Mouse (Mus musculus): ENCODE results near the gene Zbtb14. TPM values are rescaled to one million over a fixed set of nuclear protein-coding genes. Genes with fewer than 3 reads are reported as not detected.

Gene Zbtb14
- polyA plus RNA-seq, 1 experiment from 2014 or later: 9.8 TPM

- peaks cover 24% of the 10 kb centered on the region for H3K4me1 ChIP-seq (replicated peaks)
- no peak overlapping the region for H3K4me3 ChIP-seq (replicated peaks)
- H3K9ac ChIP-seq: no peak overlapping the region
- DNase-seq: no peak
- H3K27me3 ChIP-seq: no peaks in the 10 kb centered on the region
- no peaks in the 10 kb centered on the region for H3K36me3 ChIP-seq
- H3K4me2 ChIP-seq: no peak overlapping the region
- H3K27ac ChIP-seq: no peak overlapping the region
- peak; percentile 39; the same call in 1 of the 2 replicates for ATAC-seq (ENCODE audit: low read depth)
- WGBS (ENCODE audit: insufficient replicate concordance): 58% methylated on average over 2 of the region's 2 CpGs
- H3K9me3 ChIP-seq (replicated peaks): no peaks in the 10 kb centered on the region
These were observed 18.3 kb downstream of the Zbtb14 start for GRCm38 (mm10) chr17:69401146-69401545.

- Histone ChIP-seq H3K27ac (peak overlapping the region; percentile 91), H3K4me3 (replicated peaks) (peak overlapping the region; percentile 96), H3K4me2 (peak overlapping the region; percentile 82), H3K9ac (peak overlapping the region; percentile 89), H3K9me3 (replicated peaks) (no peaks in the 10 kb centered on the region), H3K27me3 (no peaks in the 10 kb centered on the region), H3K4me1 (replicated peaks) (peaks cover 24% of the 10 kb centered on the region), H3K36me3 (no peaks in the 10 kb centered on the region)
- DNase-seq (no peak), ATAC-seq (ENCODE audit: low read depth) (no peak)
These were observed 33.3 kb downstream of the Zbtb14 start for GRCm38 (mm10) chr17:69416163-69416562.

GRCm38 (mm10) chr17:69416920-69417661 is 34.2 kb downstream of the Zbtb14 start:
- Histone ChIP-seq H3K4me3 (replicated peaks) (peak overlapping the region; percentile 96), H3K27me3 (no peaks in the 10 kb centered on the region), H3K9me3 (replicated peaks) (no peaks in the 10 kb centered on the region), H3K36me3 (no peaks in the 10 kb centered on the region), H3K4me2 (peak overlapping the region; percentile 82), H3K9ac (peak overlapping the region; percentile 89), H3K4me1 (replicated peaks) (peaks cover 29% of the 10 kb centered on the region), H3K27ac (peak overlapping the region; percentile 91)
- WGBS (ENCODE audit: insufficient replicate concordance): under 1% methylated on average over 56 of the region's 56 CpGs
- ATAC-seq (ENCODE audit: low read depth) (peak; percentile 99), DNase-seq (peak; percentile 91)

- H3K27me3 ChIP-seq: no peaks in the 10 kb centered on the region
- H3K4me3 ChIP-seq (replicated peaks): peak overlapping the region; percentile 96
- WGBS (ENCODE audit: insufficient replicate concordance): 3% methylated on average over 26 of the region's 26 CpGs
- H3K27ac ChIP-seq: peak overlapping the region; percentile 91
- DNase-seq (no peak), ATAC-seq (ENCODE audit: low read depth) (peak; percentile 34)
- H3K9ac ChIP-seq: peak overlapping the region; percentile 89
- peak overlapping the region; percentile 82 for H3K4me2 ChIP-seq
- no peaks in the 10 kb centered on the region for H3K36me3 ChIP-seq
- H3K9me3 ChIP-seq (replicated peaks): no peaks in the 10 kb centered on the region
- peaks cover 32% of the 10 kb centered on the region for H3K4me1 ChIP-seq (replicated peaks)
These were observed 35.0 kb downstream of the Zbtb14 start for GRCm38 (mm10) chr17:69417724-69418373.

GRCm38 (mm10) chr17:69421592-69421991 is 38.7 kb downstream of the Zbtb14 start:
- Histone ChIP-seq H3K27ac (no peak overlapping the region), H3K4me3 (replicated peaks) (no peak overlapping the region), H3K36me3 (no peaks in the 10 kb centered on the region), H3K4me2 (no peak overlapping the region), H3K4me1 (replicated peaks) (peaks cover 22% of the 10 kb centered on the region), H3K9ac (no peak overlapping the region), H3K27me3 (no peaks in the 10 kb centered on the region), H3K9me3 (replicated peaks) (no peaks in the 10 kb centered on the region)
- WGBS (ENCODE audit: insufficient replicate concordance): 17% methylated on average over 1 of the region's 1 CpGs
- ATAC-seq (ENCODE audit: low read depth): no peak
- no peak for DNase-seq

GRCm38 (mm10) chr17:69437836-69438235 is 55.0 kb downstream of the Zbtb14 start:
- Histone ChIP-seq H3K9me3 (replicated peaks) (no peaks in the 10 kb centered on the region), H3K27ac (no peak overlapping the region), H3K4me1 (replicated peaks) (peaks cover 9% of the 10 kb centered on the region), H3K4me2 (no peak overlapping the region), H3K9ac (no peak overlapping the region), H3K4me3 (replicated peaks) (no peak overlapping the region), H3K36me3 (no peaks in the 10 kb centered on the region), H3K27me3 (peaks cover 57% of the 10 kb centered on the region)
- ATAC-seq (ENCODE audit: low read depth) (no peak), DNase-seq (no peak)
- WGBS (ENCODE audit: insufficient replicate concordance): 62% methylated on average over 5 of the region's 5 CpGs

- peak overlapping the region; percentile 52 for H3K4me2 ChIP-seq
- H3K36me3 ChIP-seq: no peaks in the 10 kb centered on the region
- DNase-seq (no peak), ATAC-seq (ENCODE audit: low read depth) (no peak)
- no peak overlapping the region for H3K4me3 ChIP-seq (replicated peaks)
- 30% methylated on average over 14 of the region's 14 CpGs for WGBS (ENCODE audit: insufficient replicate concordance)
- no peaks in the 10 kb centered on the region for H3K9me3 ChIP-seq (replicated peaks)
- H3K27ac ChIP-seq: no peak overlapping the region
- H3K9ac ChIP-seq: 0 out of 2 replicates have a peak overlapping the region, but pooled peaks have one; percentile 2
- H3K4me1 ChIP-seq (replicated peaks): peaks cover 9% of the 10 kb centered on the region
- peaks cover 57% of the 10 kb centered on the region for H3K27me3 ChIP-seq
These were observed 55.6 kb downstream of the Zbtb14 start for GRCm38 (mm10) chr17:69438486-69438885.

GRCm38 (mm10) chr17:69438990-69439491 is 56.2 kb downstream of the Zbtb14 start, which contains the start of gene Akain1:
Gene Akain1 (plus strand): TSS chr17:69439326.
- Histone ChIP-seq H3K9ac (0 out of 2 replicates have a peak within 1 kb of the TSS, but pooled peaks have one; percentile 2), H3K4me3 (replicated peaks) (peak within 1 kb of the TSS; percentile 27), H3K4me1 (replicated peaks) (peaks cover 9% of the 10 kb centered on the region), H3K27ac (no peak within 1 kb of the TSS), H3K4me2 (peak within 1 kb of the TSS; percentile 52), H3K36me3 (no peaks in the 10 kb centered on the region), H3K27me3 (peaks cover 57% of the 10 kb centered on the region), H3K9me3 (replicated peaks) (no peaks in the 10 kb centered on the region)
- DNase-seq: peak; percentile 39
- WGBS (ENCODE audit: insufficient replicate concordance): under 1% methylated on average over 44 of the region's 44 CpGs
- ATAC-seq (ENCODE audit: low read depth): peak; percentile 82

GRCm38 (mm10) chr17:69439571-69440480 is 57.0 kb downstream of the Zbtb14 start:
- H3K27me3 ChIP-seq: peaks cover 57% of the 10 kb centered on the region
- no peak overlapping the region for H3K9ac ChIP-seq
- peaks cover 9% of the 10 kb centered on the region for H3K4me1 ChIP-seq (replicated peaks)
- H3K27ac ChIP-seq: no peak overlapping the region
- H3K36me3 ChIP-seq: no peaks in the 10 kb centered on the region
- 2% methylated on average over 51 of the region's 52 CpGs for WGBS (ENCODE audit: insufficient replicate concordance)
- 0 out of 2 replicates have a peak, but pooled peaks have one; percentile 15 for ATAC-seq (ENCODE audit: low read depth)
- H3K4me2 ChIP-seq: peak overlapping the region; percentile 52
- peak overlapping the region; percentile 27 for H3K4me3 ChIP-seq (replicated peaks)
- no peak for DNase-seq
- H3K9me3 ChIP-seq (replicated peaks): no peaks in the 10 kb centered on the region

Measured in liver, embryonic 13.5 days (tissue).